Mouse (Mus musculus) hindbrain, embryonic 13.5 days (tissue): ENCODE measurements at regions not wholly inside any gene's neighbourhood (a gene's known extent, or its start where the extent isn't known, plus 50 kb on each side); places are given as distances from the start of the nearest gene placed in this dataset.

Experiments used
- ATAC-seq: fragments of 200-750 bp; cut with Nextera tagmentation; 2 replicates; pipeline ENCODE4 v1.8.0; 2017; ENCODE audit warnings: moderate TSS enrichment; ENCODE audit not compliant: low FRiP score
- H3K27ac ChIP-seq: fragments of 300-500 bp; sonication (generic); 2 replicates; pipeline ENCODE4 v1.5.1; 2015; ENCODE audit warnings: inconsistent platforms, mild to moderate bottlenecking, moderate library complexity
- H3K27me3 ChIP-seq: fragments of 300-500 bp; sonication (generic); 2 replicates; pipeline ENCODE4 v1.6.1; 2015; ENCODE audit warnings: mild to moderate bottlenecking, inconsistent platforms
- H3K36me3 ChIP-seq: fragments of 300-500 bp; sonication (generic); 2 replicates; pipeline ENCODE4 v1.6.1; 2015; ENCODE audit warnings: mild to moderate bottlenecking, inconsistent platforms
- H3K4me1 ChIP-seq: fragments of 300-500 bp; sonication (generic); replicated peaks from 2 replicates; pipeline ENCODE4 v1.6.1; 2015; ENCODE audit warnings: inconsistent platforms
- H3K4me2 ChIP-seq: fragments of 300-500 bp; sonication (generic); 2 replicates; pipeline ENCODE4 v1.6.1; 2015; ENCODE audit warnings: inconsistent platforms, mild to moderate bottlenecking, moderate library complexity
- H3K4me3 ChIP-seq: fragments of 300-500 bp; sonication (generic); 2 replicates; pipeline ENCODE4 v1.5.1; 2015; ENCODE audit warnings: mild to moderate bottlenecking, inconsistent platforms
- H3K9ac ChIP-seq: fragments of 300-500 bp; sonication (generic); 2 replicates; pipeline ENCODE4 v1.6.1; 2015; ENCODE audit warnings: mild to moderate bottlenecking, inconsistent platforms
- H3K9me3 ChIP-seq: fragments of 300-500 bp; sonication (generic); 2 replicates; pipeline ENCODE4 v1.6.1; 2016; ENCODE audit warnings: inconsistent platforms
- WGBS: fragments of 180-500 bp; shearing (Covaris S2); methylation state at CpG from one replicate; pipeline ENCODE4 v1.1.7; 2015; 5-methylcytosine and 5-hydroxymethylcytosine counted together

GRCm38 (mm10) chr13:54321011-54321410, 50.1 kb upstream of the Cplx2 start:
- H3K4me1 ChIP-seq = peaks cover 31% of the 10 kb centered on the region
- 82% methylated on average over 14 of the region's 14 CpGs for WGBS

More at GRCm38 (mm10) chr13:54321011-54321410, 50.1 kb upstream of the Cplx2 start:
- no peaks in the 10 kb centered on the region for H3K36me3 ChIP-seq
- no peaks in the 10 kb centered on the region for H3K9me3 ChIP-seq
- no peak overlapping the region for H3K4me2 ChIP-seq
- no peak overlapping the region for H3K4me3 ChIP-seq
- ATAC-seq = no peak
- no peak overlapping the region for H3K9ac ChIP-seq
- no peak overlapping the region for H3K27ac ChIP-seq
- no peaks in the 10 kb centered on the region for H3K27me3 ChIP-seq
